Mouse (Mus musculus): Measurements from ENCODE around the gene Sox11. TPM values are rescaled to one million over a fixed set of nuclear protein-coding genes. Genes with fewer than 3 reads are reported as not detected.

Gene Sox11
- polyA plus RNA-seq, 1 experiment from 2014 or later: 24.3 TPM

DNA sequence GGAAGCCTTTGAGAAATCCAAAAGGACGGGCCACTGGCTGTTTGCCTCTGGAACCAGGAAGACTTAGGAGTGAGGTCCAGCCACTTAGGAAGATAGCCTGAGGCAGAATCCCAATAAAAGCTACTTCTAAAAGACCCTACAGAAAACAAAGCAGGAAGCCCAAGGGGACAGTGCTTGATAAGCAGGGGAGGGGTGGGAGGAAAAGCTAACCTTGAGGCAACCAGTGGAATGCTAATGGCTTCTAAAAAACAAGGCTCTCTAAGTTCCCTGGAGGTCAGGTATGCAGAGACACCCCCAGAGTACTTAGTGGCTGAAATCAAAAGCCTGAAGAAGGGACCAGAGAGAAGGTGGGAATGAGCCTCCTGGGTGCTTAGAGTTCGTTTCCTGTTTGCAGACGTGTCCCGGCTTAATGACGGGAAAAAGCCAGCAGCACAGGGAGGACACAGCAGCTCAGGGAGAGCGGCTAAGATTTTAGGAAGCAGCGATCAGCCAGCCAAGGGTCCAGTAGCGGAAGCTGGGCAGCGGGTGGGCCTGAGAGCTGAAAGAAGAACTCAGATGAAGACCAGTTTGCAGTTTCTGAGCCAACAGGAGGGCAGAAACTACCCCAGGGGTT, 30.4 kb downstream of the Sox11 start:
- Histone ChIP-seq H3K4me1 (ENCODE audit: control insufficient read depth, insufficient read depth, low read length) (no peaks in the 10 kb centered on the region), H3K27me3 (ENCODE audit: control insufficient read depth, insufficient read depth, low read length) (no peaks in the 10 kb centered on the region), H3K9me3 (replicated peaks; ENCODE audit: control insufficient read depth, low read length) (no peaks in the 10 kb centered on the region), H3K4me3 (replicated peaks; ENCODE audit: low read length) (no peak overlapping the region), H3K36me3 (ENCODE audit: control insufficient read depth, insufficient read depth, low read length) (no peaks in the 10 kb centered on the region), H3K27ac (ENCODE audit: low read length) (no peak overlapping the region), H3K4me2 (ENCODE audit: low read depth, low read length) (no peak overlapping the region; the same call in 1 of the 2 replicates), H3K9ac (ENCODE audit: low read length) (no peak overlapping the region)
- ATAC-seq (ENCODE audit: insufficient read depth, low FRiP score): no peak
- 26% methylated on average over 9 of the region's 9 CpGs for WGBS

- Histone ChIP-seq H3K9me3 (replicated peaks; ENCODE audit: control insufficient read depth, low read length) (no peaks in the 10 kb centered on the region), H3K4me2 (ENCODE audit: low read depth, low read length) (no peak overlapping the region), H3K27ac (ENCODE audit: low read length) (no peak overlapping the region), H3K36me3 (ENCODE audit: control insufficient read depth, insufficient read depth, low read length) (no peaks in the 10 kb centered on the region), H3K27me3 (ENCODE audit: control insufficient read depth, insufficient read depth, low read length) (no peaks in the 10 kb centered on the region), H3K4me1 (ENCODE audit: control insufficient read depth, insufficient read depth, low read length) (no peaks in the 10 kb centered on the region), H3K4me3 (replicated peaks; ENCODE audit: low read length) (no peak overlapping the region), H3K9ac (ENCODE audit: low read length) (no peak overlapping the region)
- 45% methylated on average over 5 of the region's 5 CpGs for WGBS
- no peak for ATAC-seq (ENCODE audit: insufficient read depth, low FRiP score)
Measured at GRCm38 (mm10) chr12:27311316-27311832, 31.0 kb downstream of the Sox11 start.

DNA sequence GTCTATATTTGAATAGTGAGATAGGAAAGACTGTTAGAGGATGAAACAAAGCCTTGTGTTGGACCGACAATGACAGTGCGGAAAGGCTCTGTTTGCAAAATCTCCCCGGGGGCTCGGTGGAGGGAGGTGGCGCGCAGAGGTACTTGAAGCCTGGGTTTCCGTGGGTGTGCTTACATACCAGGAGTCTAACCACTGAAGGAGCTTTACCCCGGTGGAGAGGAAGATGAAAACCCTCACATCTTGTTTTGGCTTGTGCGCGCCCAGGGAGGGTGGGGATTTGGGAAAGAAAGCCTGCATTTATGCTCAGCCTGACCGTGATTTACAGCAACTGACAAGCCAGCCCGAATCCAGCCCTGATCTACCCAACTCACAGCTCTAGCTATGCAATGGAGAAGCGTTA, 31.7 kb downstream of the Sox11 start:
- WGBS: 53% methylated on average over 13 of the region's 13 CpGs
- H3K27ac ChIP-seq (ENCODE audit: low read length): no peak overlapping the region
- H3K4me3 ChIP-seq (replicated peaks; ENCODE audit: low read length): no peak overlapping the region
- no peak overlapping the region for H3K9ac ChIP-seq (ENCODE audit: low read length)
- no peaks in the 10 kb centered on the region for H3K36me3 ChIP-seq (ENCODE audit: control insufficient read depth, insufficient read depth, low read length)
- ATAC-seq (ENCODE audit: insufficient read depth, low FRiP score): no peak
- H3K27me3 ChIP-seq (ENCODE audit: control insufficient read depth, insufficient read depth, low read length): no peaks in the 10 kb centered on the region
- H3K4me2 ChIP-seq (ENCODE audit: low read depth, low read length): no peak overlapping the region
- no peaks in the 10 kb centered on the region for H3K4me1 ChIP-seq (ENCODE audit: control insufficient read depth, insufficient read depth, low read length)
- no peaks in the 10 kb centered on the region for H3K9me3 ChIP-seq (replicated peaks; ENCODE audit: control insufficient read depth, low read length)

- Histone ChIP-seq H3K4me3 (replicated peaks; ENCODE audit: low read length) (no peak overlapping the region), H3K36me3 (ENCODE audit: control insufficient read depth, insufficient read depth, low read length) (no peaks in the 10 kb centered on the region), H3K4me2 (ENCODE audit: low read depth, low read length) (no peak overlapping the region), H3K9ac (ENCODE audit: low read length) (no peak overlapping the region), H3K27ac (ENCODE audit: low read length) (no peak overlapping the region), H3K27me3 (ENCODE audit: control insufficient read depth, insufficient read depth, low read length) (no peaks in the 10 kb centered on the region), H3K4me1 (ENCODE audit: control insufficient read depth, insufficient read depth, low read length) (no peaks in the 10 kb centered on the region), H3K9me3 (replicated peaks; ENCODE audit: control insufficient read depth, low read length) (no peaks in the 10 kb centered on the region)
- WGBS: 67% methylated on average over 6 of the region's 6 CpGs
- no peak for ATAC-seq (ENCODE audit: insufficient read depth, low FRiP score)
Measured at GRCm38 (mm10) chr12:27309969-27310368, 32.4 kb downstream of the Sox11 start.

DNA sequence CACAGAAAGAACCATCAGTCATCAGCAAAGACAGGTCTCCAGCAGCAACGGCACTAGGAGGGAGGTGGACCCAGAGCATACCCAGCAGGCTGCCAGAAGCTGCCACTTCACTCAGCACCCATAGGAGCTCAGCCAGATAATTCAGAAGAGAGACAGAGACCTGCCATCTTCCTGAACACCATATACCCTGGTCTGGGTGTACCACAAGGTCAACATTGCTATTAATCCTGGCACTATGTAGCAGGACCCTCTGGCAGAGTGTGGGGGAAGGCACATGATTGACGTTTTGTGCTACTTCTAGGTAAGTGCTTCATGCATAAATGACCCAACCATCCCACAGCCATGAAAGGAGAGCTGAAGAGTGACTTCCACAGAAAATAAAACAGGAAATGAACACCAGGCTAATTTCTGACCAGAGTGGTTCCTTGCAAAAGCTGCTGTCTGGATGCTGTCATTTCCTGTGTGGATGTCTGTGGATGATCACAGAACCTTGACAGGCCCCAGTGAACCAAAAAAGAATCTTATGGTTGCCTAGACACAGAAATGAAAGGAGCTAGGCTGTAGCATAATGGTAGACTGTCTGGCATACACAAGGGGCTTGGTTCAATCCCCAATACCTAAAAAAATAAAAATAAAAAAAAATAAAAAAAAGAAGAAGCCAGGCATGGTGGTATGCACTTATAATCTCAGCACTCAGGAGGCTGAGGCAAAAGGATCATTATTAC, 37.5 kb downstream of the Sox11 start:
- H3K4me1 ChIP-seq (ENCODE audit: control insufficient read depth, insufficient read depth, low read length): no peaks in the 10 kb centered on the region
- no peaks in the 10 kb centered on the region for H3K27me3 ChIP-seq (ENCODE audit: control insufficient read depth, insufficient read depth, low read length)
- 17% methylated on average over 2 of the region's 2 CpGs for WGBS
- no peaks in the 10 kb centered on the region for H3K36me3 ChIP-seq (ENCODE audit: control insufficient read depth, insufficient read depth, low read length)
- no peak overlapping the region for H3K27ac ChIP-seq (ENCODE audit: low read length)
- no peaks in the 10 kb centered on the region for H3K9me3 ChIP-seq (replicated peaks; ENCODE audit: control insufficient read depth, low read length)
- H3K9ac ChIP-seq (ENCODE audit: low read length): no peak overlapping the region
- no peak for ATAC-seq (ENCODE audit: insufficient read depth, low FRiP score)
- no peak overlapping the region for H3K4me3 ChIP-seq (replicated peaks; ENCODE audit: low read length)
- H3K4me2 ChIP-seq (ENCODE audit: low read depth, low read length): no peak overlapping the region

DNA sequence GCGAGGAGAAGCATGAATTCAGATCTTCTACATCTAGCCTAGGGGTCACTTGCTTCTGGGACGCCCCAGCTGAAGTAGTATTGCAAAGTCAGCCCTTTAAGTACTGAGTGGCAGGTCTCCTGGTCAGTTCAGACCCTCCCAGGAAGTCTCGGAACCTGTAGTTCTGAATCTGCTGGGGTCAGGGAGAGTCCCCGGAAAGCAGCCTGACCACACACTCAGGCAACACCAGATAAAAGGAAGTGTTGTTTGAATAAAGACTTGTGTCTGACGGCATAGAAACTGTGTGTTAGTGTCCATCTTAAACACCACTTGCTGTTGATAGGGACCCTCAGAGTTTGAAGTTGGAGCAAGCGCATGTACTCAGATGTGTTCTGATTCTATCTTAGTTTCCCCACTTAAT, 39.2 kb downstream of the Sox11 start:
- 54% methylated on average over 6 of the region's 6 CpGs for WGBS

GRCm38 (mm10) chr12:27298721-27299120, 43.7 kb downstream of the Sox11 start:
- Histone ChIP-seq H3K4me1 (ENCODE audit: control insufficient read depth, insufficient read depth, low read length) (0 out of 2 replicates have a peak, but pooled peaks cover 5% of the 10 kb centered on the region), H3K27ac (ENCODE audit: low read length) (no peak overlapping the region), H3K27me3 (ENCODE audit: control insufficient read depth, insufficient read depth, low read length) (no peaks in the 10 kb centered on the region; the same call in 1 of the 2 replicates), H3K9me3 (replicated peaks; ENCODE audit: control insufficient read depth, low read length) (no peaks in the 10 kb centered on the region), H3K4me2 (ENCODE audit: low read depth, low read length) (no peak overlapping the region), H3K36me3 (ENCODE audit: control insufficient read depth, insufficient read depth, low read length) (no peaks in the 10 kb centered on the region), H3K4me3 (replicated peaks; ENCODE audit: low read length) (no peak overlapping the region), H3K9ac (ENCODE audit: low read length) (no peak overlapping the region)
- 80% methylated on average over 3 of the region's 3 CpGs for WGBS
- no peak for ATAC-seq (ENCODE audit: insufficient read depth, low FRiP score)

More for the DNA sequence above, 39.2 kb downstream of the Sox11 start:
- Histone ChIP-seq H3K27ac (ENCODE audit: low read length) (no peak overlapping the region), H3K4me1 (ENCODE audit: control insufficient read depth, insufficient read depth, low read length) (no peaks in the 10 kb centered on the region), H3K4me3 (replicated peaks; ENCODE audit: low read length) (no peak overlapping the region), H3K4me2 (ENCODE audit: low read depth, low read length) (no peak overlapping the region), H3K9me3 (replicated peaks; ENCODE audit: control insufficient read depth, low read length) (no peaks in the 10 kb centered on the region), H3K27me3 (ENCODE audit: control insufficient read depth, insufficient read depth, low read length) (no peaks in the 10 kb centered on the region), H3K36me3 (ENCODE audit: control insufficient read depth, insufficient read depth, low read length) (no peaks in the 10 kb centered on the region), H3K9ac (ENCODE audit: low read length) (no peak overlapping the region)
- no peak for ATAC-seq (ENCODE audit: insufficient read depth, low FRiP score)

- H3K4me1 ChIP-seq (ENCODE audit: control insufficient read depth, insufficient read depth, low read length): 0 out of 2 replicates have a peak, but pooled peaks cover 5% of the 10 kb centered on the region
- no peak overlapping the region for H3K27ac ChIP-seq (ENCODE audit: low read length)
- H3K4me3 ChIP-seq (replicated peaks; ENCODE audit: low read length): no peak overlapping the region
- no peaks in the 10 kb centered on the region for H3K9me3 ChIP-seq (replicated peaks; ENCODE audit: control insufficient read depth, low read length)
- H3K4me2 ChIP-seq (ENCODE audit: low read depth, low read length): no peak overlapping the region
- no peak for ATAC-seq (ENCODE audit: insufficient read depth, low FRiP score)
- H3K36me3 ChIP-seq (ENCODE audit: control insufficient read depth, insufficient read depth, low read length): no peaks in the 10 kb centered on the region
- whole genome bisulfite sequencing: 35% methylated on average over 1 of the region's 1 CpGs
- no peak overlapping the region for H3K9ac ChIP-seq (ENCODE audit: low read length)
- no peaks in the 10 kb centered on the region; the same call in 1 of the 2 replicates for H3K27me3 ChIP-seq (ENCODE audit: control insufficient read depth, insufficient read depth, low read length)
Measured at GRCm38 (mm10) chr12:27294191-27294590, 48.2 kb downstream of the Sox11 start.

GRCm38 (mm10) chr12:27293736-27294135, 48.6 kb downstream of the Sox11 start:
- no peak overlapping the region for H3K27ac ChIP-seq (ENCODE audit: low read length)
- H3K4me3 ChIP-seq (replicated peaks; ENCODE audit: low read length): no peak overlapping the region
- no peaks in the 10 kb centered on the region for H3K9me3 ChIP-seq (replicated peaks; ENCODE audit: control insufficient read depth, low read length)
- WGBS: 38% methylated on average over 10 of the region's 10 CpGs
- 0 out of 2 replicates have a peak, but pooled peaks cover 5% of the 10 kb centered on the region for H3K4me1 ChIP-seq (ENCODE audit: control insufficient read depth, insufficient read depth, low read length)
- no peak overlapping the region for H3K4me2 ChIP-seq (ENCODE audit: low read depth, low read length)
- H3K9ac ChIP-seq (ENCODE audit: low read length): no peak overlapping the region
- H3K36me3 ChIP-seq (ENCODE audit: control insufficient read depth, insufficient read depth, low read length): no peaks in the 10 kb centered on the region
- ATAC-seq (ENCODE audit: insufficient read depth, low FRiP score): no peak
- H3K27me3 ChIP-seq (ENCODE audit: control insufficient read depth, insufficient read depth, low read length): no peaks in the 10 kb centered on the region; the same call in 1 of the 2 replicates
